Mouse (Mus musculus) intestine, embryonic 16.5 days (tissue): Measurements from ENCODE around the gene Ccnj. TPM values are rescaled to one million over a fixed set of nuclear protein-coding genes. Genes with fewer than 3 reads are reported as not detected.

Experiments
- ATAC-seq: fragments of 200-750 bp; cut with Nextera tagmentation; 2 replicates; pipeline ENCODE4 v1.8.0; 2017; ENCODE audit warnings: moderate TSS enrichment, moderate library complexity
- H3K27ac ChIP-seq: fragments of 300-500 bp; sonication (generic); 2 replicates; pipeline ENCODE4 v1.5.1; 2014; ENCODE audit warnings: mild to moderate bottlenecking, low read length
- H3K27me3 ChIP-seq: fragments of 300-500 bp; sonication (generic); replicated peaks from 2 replicates; pipeline ENCODE4 v1.6.1; 2014; ENCODE audit warnings: low read length, control low read depth, mixed read lengths; ENCODE audit not compliant: control insufficient read depth, insufficient read depth
- H3K36me3 ChIP-seq: fragments of 300-500 bp; sonication (generic); 2 replicates; pipeline ENCODE4 v1.6.1; 2014; ENCODE audit warnings: low read length, control low read depth; ENCODE audit not compliant: control insufficient read depth, insufficient read depth
- H3K4me1 ChIP-seq: fragments of 300-500 bp; sonication (generic); 2 replicates; pipeline ENCODE4 v1.6.1; 2014; ENCODE audit warnings: low read length, control low read depth, mixed read lengths; ENCODE audit not compliant: control insufficient read depth, insufficient read depth
- H3K4me2 ChIP-seq: fragments of 300-500 bp; sonication (generic); 2 replicates; pipeline ENCODE4 v1.6.1; 2014; ENCODE audit warnings: low read depth, low read length, control low read depth
- H3K4me3 ChIP-seq: fragments of 300-500 bp; sonication (generic); 2 replicates; pipeline ENCODE4 v1.5.1; 2014; ENCODE audit warnings: mild to moderate bottlenecking, low read length
- H3K9ac ChIP-seq: fragments of 300-500 bp; sonication (generic); 2 replicates; pipeline ENCODE4 v1.6.1; 2014; ENCODE audit warnings: low read depth, low read length
- H3K9me3 ChIP-seq: fragments of 300-500 bp; sonication (generic); 2 replicates; pipeline ENCODE4 v1.6.1; 2016; ENCODE audit warnings: low read length, control low read depth; ENCODE audit not compliant: control insufficient read depth
- WGBS: fragments of 180-500 bp; shearing (Covaris S2); extraction: QIAGEN DNeasy Blood & Tissue Kit; methylation state at CpG from one replicate; pipeline ENCODE4 v1.1.7; 2014; 5-methylcytosine and 5-hydroxymethylcytosine counted together
- polyA plus RNA-seq: library from polyadenylated mRNA; unstranded; fragments of >200 nt; fragmentation: Nextera tagmentation; extraction: Ambion mirVana; gene quantifications from 2 replicates; pipeline ENCODE4 v1.2.1, GENCODE M21; 2015

The Ccnj gene
- polyA plus RNA-seq, 1 experiment from 2014 or later, result 7.8 TPM

DNA sequence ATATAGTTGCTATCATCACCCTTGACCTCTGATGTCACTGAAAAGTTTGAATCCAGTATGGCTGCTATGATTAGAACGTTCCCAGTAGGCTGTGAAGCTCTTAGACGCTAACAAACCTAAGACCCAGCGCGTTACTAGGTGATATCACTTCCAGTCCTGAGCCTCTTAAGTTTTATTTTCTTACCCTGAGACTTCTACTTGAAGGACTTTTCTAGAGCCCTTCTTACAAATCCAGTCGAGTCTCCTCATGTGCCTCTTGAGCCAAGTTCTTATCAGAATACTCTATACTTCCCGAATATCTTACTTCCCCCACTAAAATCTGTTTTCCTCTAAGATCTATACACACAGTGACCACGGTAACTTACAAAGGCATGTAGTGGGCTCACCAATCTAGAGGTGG, 7.1 kb downstream of the Ccnj start:
- H3K9ac ChIP-seq, result no peak overlapping the region
- 93% methylated on average over 7 of the region's 7 CpGs for WGBS
- no peak for ATAC-seq
- H3K9me3 ChIP-seq, result no peaks in the 10 kb centered on the region
- H3K36me3 ChIP-seq, result peaks cover 9% of the 10 kb centered on the region; the same call in 1 of the 2 replicates
- H3K4me3 ChIP-seq, result no peak overlapping the region
- no peak overlapping the region for H3K27ac ChIP-seq
- H3K4me1 ChIP-seq, result no peaks in the 10 kb centered on the region
- H3K27me3 ChIP-seq, result no peaks in the 10 kb centered on the region
- no peak overlapping the region for H3K4me2 ChIP-seq

DNA sequence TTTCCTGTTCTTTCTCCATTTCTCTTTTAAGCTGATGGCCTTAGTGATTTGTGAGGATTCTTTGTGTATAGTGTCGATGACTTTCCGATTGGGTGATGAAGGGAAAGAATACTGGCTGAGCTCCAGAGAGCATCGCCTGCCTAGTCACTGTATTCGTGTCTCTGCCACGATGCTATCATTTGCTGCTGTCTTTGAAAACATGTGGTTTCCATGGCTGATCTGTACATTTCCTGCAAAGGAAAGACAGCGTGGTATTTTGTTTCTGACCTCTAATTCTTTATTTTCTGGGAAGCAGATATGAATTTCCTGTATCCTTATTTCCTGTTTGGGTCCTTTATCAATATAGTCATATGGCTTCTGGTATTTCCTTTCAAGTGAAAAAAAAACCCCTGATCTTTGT, 9.2 kb downstream of the Ccnj start:
- H3K27ac ChIP-seq, result no peak overlapping the region
- H3K9ac ChIP-seq, result no peak overlapping the region
- H3K9me3 ChIP-seq, result no peaks in the 10 kb centered on the region
- peaks cover 16% of the 10 kb centered on the region for H3K36me3 ChIP-seq
- H3K27me3 ChIP-seq, result no peaks in the 10 kb centered on the region
- no peak overlapping the region for H3K4me2 ChIP-seq
- H3K4me1 ChIP-seq, result no peaks in the 10 kb centered on the region
- WGBS, result 68% methylated on average over 6 of the region's 6 CpGs
- H3K4me3 ChIP-seq, result no peak overlapping the region
- no peak for ATAC-seq

- H3K4me3 ChIP-seq, result no peak overlapping the region
- H3K27ac ChIP-seq, result no peak overlapping the region
- no peak overlapping the region for H3K9ac ChIP-seq
- no peaks in the 10 kb centered on the region for H3K27me3 ChIP-seq
- H3K4me2 ChIP-seq, result no peak overlapping the region
- 68% methylated on average over 6 of the region's 6 CpGs for WGBS
- H3K36me3 ChIP-seq, result peaks cover 16% of the 10 kb centered on the region
- no peak for ATAC-seq
- no peaks in the 10 kb centered on the region for H3K9me3 ChIP-seq
- H3K4me1 ChIP-seq, result no peaks in the 10 kb centered on the region
Observed at GRCm38 (mm10) chr19:40841083-40841482, 10.0 kb downstream of the Ccnj start.

DNA sequence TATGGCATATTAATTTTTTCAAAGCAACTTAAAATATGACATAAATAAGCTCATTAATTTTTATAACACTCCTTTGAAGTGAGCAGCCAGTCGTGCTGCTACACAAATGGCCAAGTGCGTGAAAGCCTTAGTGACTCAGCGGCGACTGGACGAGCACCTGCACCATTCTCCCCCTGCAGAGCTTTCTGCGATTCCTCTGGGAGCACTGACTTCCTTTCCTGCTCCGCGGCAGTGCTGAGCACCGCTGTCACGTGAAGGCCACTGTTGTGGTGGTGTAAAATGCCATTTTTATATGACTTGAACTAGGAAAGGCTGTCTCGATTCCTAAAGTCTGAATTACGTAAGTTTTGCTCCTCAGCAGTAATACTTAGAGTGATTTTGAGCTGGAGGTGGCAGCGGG, 10.5 kb downstream of the Ccnj start:
- Histone ChIP-seq H3K4me1 (no peaks in the 10 kb centered on the region), H3K27ac (no peak overlapping the region), H3K27me3 (no peaks in the 10 kb centered on the region), H3K4me3 (no peak overlapping the region), H3K9me3 (no peaks in the 10 kb centered on the region), H3K4me2 (no peak overlapping the region), H3K36me3 (peaks cover 16% of the 10 kb centered on the region), H3K9ac (no peak overlapping the region)
- no peak for ATAC-seq
- WGBS, result 84% methylated on average over 13 of the region's 13 CpGs

DNA sequence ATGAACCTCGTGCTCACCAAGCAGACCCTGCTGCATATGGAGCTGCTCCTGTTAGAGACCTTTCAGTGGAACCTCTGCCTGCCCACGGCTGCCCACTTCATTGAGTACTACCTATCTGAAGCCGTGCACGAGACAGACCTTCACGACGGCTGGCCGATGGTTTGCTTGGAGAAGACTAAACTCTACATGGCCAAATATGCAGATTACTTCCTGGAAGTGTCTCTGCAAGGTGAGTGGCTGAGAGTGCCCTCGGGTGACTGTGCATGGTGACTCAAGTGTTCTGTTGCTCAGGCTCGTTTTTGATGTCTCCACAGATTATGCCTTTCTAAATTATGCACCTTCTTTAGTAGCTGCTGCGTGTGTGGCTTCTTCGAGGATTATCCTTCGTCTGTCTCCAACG, 13.7 kb downstream of the Ccnj start:
- no peak overlapping the region for H3K27ac ChIP-seq
- H3K4me2 ChIP-seq, result no peak overlapping the region
- H3K4me3 ChIP-seq, result no peak overlapping the region
- peaks cover 8% of the 10 kb centered on the region for H3K36me3 ChIP-seq
- ATAC-seq, result no peak
- no peak overlapping the region for H3K9ac ChIP-seq
- WGBS, result 88% methylated on average over 13 of the region's 13 CpGs
- H3K27me3 ChIP-seq, result no peaks in the 10 kb centered on the region
- H3K9me3 ChIP-seq, result no peaks in the 10 kb centered on the region
- H3K4me1 ChIP-seq, result no peaks in the 10 kb centered on the region

DNA sequence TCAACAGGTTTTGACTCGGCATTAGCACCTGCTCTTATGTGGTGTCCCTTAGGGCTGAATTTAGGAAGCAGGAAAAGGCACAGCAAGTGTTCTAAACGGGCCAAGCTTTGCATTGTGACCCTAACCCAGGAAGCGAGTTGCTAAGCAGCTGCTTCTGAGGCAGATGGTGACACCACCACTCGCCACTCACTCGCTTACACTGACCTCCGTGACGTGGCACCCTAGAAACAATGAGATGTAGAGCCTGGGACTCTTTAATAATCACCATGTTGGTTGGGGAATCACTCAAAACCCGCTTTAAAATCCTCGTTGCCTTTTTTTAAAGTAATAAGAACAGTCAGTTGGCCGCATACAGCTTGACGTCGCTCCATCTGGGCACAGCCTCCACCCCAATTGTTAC, 18.3 kb downstream of the Ccnj start:
- no peak overlapping the region for H3K27ac ChIP-seq
- no peak for ATAC-seq

DNA sequence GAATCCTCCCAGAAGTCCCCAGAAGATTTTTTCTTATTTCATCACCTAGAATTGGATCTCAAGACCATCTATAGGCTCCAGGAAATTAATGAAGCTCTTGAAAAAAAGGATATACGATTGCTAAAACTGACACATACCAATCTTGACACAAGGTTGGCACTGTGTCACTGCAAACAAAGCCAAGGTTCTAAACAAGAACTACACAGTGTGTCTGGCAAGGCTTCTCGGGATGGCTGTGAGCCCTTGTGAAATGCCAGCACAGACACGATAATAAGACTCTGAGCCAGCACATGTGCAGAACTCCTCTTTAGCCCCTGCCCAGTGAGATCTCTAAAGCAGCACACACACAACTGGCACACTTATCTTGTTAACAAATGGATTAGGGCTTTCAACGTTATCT, 28.5 kb downstream of the Ccnj start:
- Histone ChIP-seq H3K9me3 (no peaks in the 10 kb centered on the region), H3K4me2 (no peak overlapping the region), H3K27me3 (no peaks in the 10 kb centered on the region), H3K27ac (no peak overlapping the region), H3K4me1 (no peaks in the 10 kb centered on the region), H3K4me3 (no peak overlapping the region), H3K9ac (no peak overlapping the region), H3K36me3 (no peaks in the 10 kb centered on the region)
- 48% methylated on average over 4 of the region's 4 CpGs for WGBS
- no peak for ATAC-seq

More for the DNA sequence above, 18.3 kb downstream of the Ccnj start:
- Histone ChIP-seq H3K36me3 (peaks cover 9% of the 10 kb centered on the region), H3K27me3 (no peaks in the 10 kb centered on the region), H3K4me1 (no peaks in the 10 kb centered on the region), H3K4me3 (no peak overlapping the region), H3K4me2 (no peak overlapping the region), H3K9ac (no peak overlapping the region), H3K9me3 (no peaks in the 10 kb centered on the region)
- 88% methylated on average over 12 of the region's 12 CpGs for WGBS

DNA sequence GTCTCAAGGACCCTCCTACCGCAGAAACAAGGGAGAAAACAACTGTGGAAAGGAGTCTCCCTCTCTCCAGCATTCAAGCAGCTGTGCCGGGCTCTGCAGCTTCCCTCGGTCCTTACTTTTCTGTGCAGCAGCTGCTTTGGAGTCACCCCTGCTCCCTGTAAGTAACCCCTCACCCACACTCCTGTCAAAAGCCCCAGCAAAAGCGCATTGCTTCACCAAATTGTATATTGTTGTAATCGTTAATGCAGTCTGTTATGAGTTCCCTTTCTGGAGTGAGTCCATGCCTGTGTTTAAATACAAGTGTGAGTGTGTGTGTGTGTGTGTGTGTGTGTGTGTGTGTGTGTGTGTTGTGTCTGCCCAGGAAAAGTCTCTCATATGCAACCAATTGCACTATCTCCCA, 37.2 kb downstream of the Ccnj start:
- Histone ChIP-seq H3K9me3 (no peaks in the 10 kb centered on the region), H3K36me3 (no peaks in the 10 kb centered on the region), H3K27me3 (no peaks in the 10 kb centered on the region; the same call in 1 of the 2 replicates), H3K9ac (no peak overlapping the region), H3K4me3 (no peak overlapping the region), H3K4me2 (no peak overlapping the region), H3K4me1 (0 out of 2 replicates have a peak, but pooled peaks cover 3% of the 10 kb centered on the region), H3K27ac (no peak overlapping the region)
- 21% methylated on average over 5 of the region's 5 CpGs for WGBS
- ATAC-seq, result no peak

DNA sequence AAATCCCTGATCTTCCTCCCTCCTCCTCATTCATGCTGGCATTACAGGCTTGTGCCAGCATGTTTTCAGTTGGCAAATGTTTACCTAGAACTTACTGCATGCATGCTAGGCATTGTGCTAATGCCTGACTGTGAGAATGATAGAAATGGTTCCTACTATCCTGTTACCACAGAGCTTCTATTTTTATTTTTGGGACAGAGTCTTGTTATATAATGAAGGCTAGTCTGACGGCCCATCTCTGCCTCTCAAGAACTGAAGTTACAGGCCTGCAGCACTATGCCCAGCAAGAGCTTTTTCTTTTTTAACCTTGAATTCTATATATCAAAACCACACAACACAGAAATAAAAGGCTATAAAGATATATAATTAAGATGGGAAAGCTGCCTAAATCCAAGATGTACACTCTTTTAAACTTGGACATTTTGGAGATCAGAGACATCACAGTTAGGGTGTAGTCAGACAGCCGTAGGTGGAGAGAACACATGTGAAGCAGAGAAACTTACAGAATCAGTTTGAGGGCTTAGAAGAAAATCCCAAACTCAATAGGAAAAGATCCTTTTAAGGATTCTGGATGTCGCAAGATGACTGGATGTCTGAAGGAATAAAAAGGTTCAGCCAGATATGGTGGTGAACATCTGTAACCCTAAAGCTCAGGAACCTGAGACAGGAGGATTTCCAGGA, 38.5 kb downstream of the Ccnj start:
- Histone ChIP-seq H3K4me3 (no peak overlapping the region), H3K4me1 (0 out of 2 replicates have a peak, but pooled peaks cover 3% of the 10 kb centered on the region), H3K4me2 (no peak overlapping the region), H3K9me3 (no peaks in the 10 kb centered on the region), H3K27me3 (no peaks in the 10 kb centered on the region; the same call in 1 of the 2 replicates), H3K9ac (no peak overlapping the region), H3K36me3 (no peaks in the 10 kb centered on the region), H3K27ac (no peak overlapping the region)
- WGBS, result 93% methylated on average over 3 of the region's 3 CpGs
- ATAC-seq, result no peak
